Mouse (Mus musculus) hindbrain, postnatal 0 days (tissue): Measurements from ENCODE around the gene Pdlim5. TPM values are rescaled to one million over a fixed set of nuclear protein-coding genes. Genes with fewer than 3 reads are reported as not detected.
A peak's percentile ranks its signal among the peaks of the same experiment; 100 is the strongest.
"Not testable (repeated sequence)": the region's sequence is repeated elsewhere in the genome, so short reads cannot be mapped to it uniquely, and the experiment has no call there.

ENCODE experiments used
- ATAC-seq: fragments of 200-750 bp; cut with Nextera tagmentation; 2 replicates; pipeline ENCODE4 v1.8.0; 2017; ENCODE audit warnings: mild to moderate bottlenecking, moderate TSS enrichment, moderate library complexity
- DNase-seq: peaks from one replicate; pipeline ENCODE4 v3.0.0-alpha.2; 2015; ENCODE audit warnings: low spot score
- H3K27ac ChIP-seq: fragments of 300-500 bp; sonication (generic); 2 replicates; pipeline ENCODE4 v1.5.1; 2014; ENCODE audit warnings: mild to moderate bottlenecking
- H3K27me3 ChIP-seq: fragments of 300-500 bp; sonication (generic); 2 replicates; pipeline ENCODE4 v1.6.1; 2014; ENCODE audit warnings: low read length, mixed read lengths; ENCODE audit not compliant: insufficient read depth
- H3K36me3 ChIP-seq: fragments of 300-500 bp; sonication (generic); 2 replicates; pipeline ENCODE4 v1.6.1; 2014; ENCODE audit warnings: low read length, mixed read lengths; ENCODE audit not compliant: insufficient read depth
- H3K4me1 ChIP-seq: fragments of 300-500 bp; sonication (generic); 2 replicates; pipeline ENCODE4 v1.6.1; 2014; ENCODE audit warnings: antibody characterized with exemption, low read length, mixed read lengths; ENCODE audit not compliant: insufficient read depth
- H3K4me2 ChIP-seq: fragments of 300-500 bp; sonication (generic); 2 replicates; pipeline ENCODE4 v1.6.1; 2014; ENCODE audit warnings: low read depth, mild to moderate bottlenecking, low read length, moderate library complexity, mixed read lengths
- H3K4me3 ChIP-seq: fragments of 300-500 bp; sonication (generic); 2 replicates; pipeline ENCODE4 v1.5.1; 2014; ENCODE audit warnings: low read length
- H3K9ac ChIP-seq: fragments of 300-500 bp; sonication (generic); replicated peaks from 2 replicates; pipeline ENCODE4 v1.6.1; 2014; ENCODE audit warnings: mild to moderate bottlenecking, low read length, moderate library complexity, mixed read lengths
- H3K9me3 ChIP-seq: fragments of 300-500 bp; sonication (generic); 2 replicates; pipeline ENCODE4 v1.6.1; 2016; ENCODE audit warnings: low read length, mixed read lengths
- CTCF ChIP-seq: IDR thresholded peaks from 2 replicates; pipeline ENCODE4 v1.5.1; 2016; ENCODE audit warnings: antibody characterized with exemption, control low read depth, low read depth
- WGBS: fragments of 180-500 bp; shearing (Covaris S2); extraction: QIAGEN DNeasy Blood & Tissue Kit; methylation state at CpG from one replicate; pipeline ENCODE4 v1.1.7; 2014; 5-methylcytosine and 5-hydroxymethylcytosine counted together
- polyA plus RNA-seq: library from polyadenylated mRNA; unstranded; fragments of >200 nt; fragmentation: Nextera tagmentation; extraction: Ambion mirVana; gene quantifications from 2 replicates; pipeline ENCODE4 v1.2.1, GENCODE M21; 2015
- total RNA-seq: library from RNA; depleted of rRNA; stranded (reverse); fragments of >200 nt; gene quantifications from 2 replicates; pipeline ENCODE4 v1.2.3, GENCODE M21; 2014; rRNA removed

Gene Pdlim5
- total and polyA plus RNA-seq, 2 experiments from 2014 or later = 17.0 to 29.7 TPM

DNA sequence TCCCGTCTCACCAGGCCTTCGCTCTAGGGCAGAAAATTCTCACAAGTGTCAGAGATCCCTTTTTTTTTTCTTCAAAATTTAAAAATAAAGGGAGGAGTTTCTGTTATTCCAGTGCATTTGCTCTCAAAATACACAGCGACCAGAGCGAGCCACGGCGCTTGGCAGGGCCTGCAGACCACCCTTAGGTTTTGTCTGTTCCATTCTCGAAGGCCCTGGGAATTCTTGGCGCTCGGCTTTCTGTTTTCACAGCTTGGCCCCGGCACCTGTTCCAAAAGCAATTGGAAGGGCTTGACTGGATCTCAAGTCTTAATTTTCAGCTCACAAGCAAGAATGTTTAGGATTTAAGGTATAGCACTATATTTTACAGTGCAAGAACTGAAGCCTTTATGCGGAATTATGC lies 186.4 kb downstream of the Pdlim5 start:
- DNase-seq (peak; percentile 33), ATAC-seq (no peak)
- Histone ChIP-seq H3K9me3 (no peaks in the 10 kb centered on the region), H3K4me1 (no peaks in the 10 kb centered on the region), H3K27me3 (no peaks in the 10 kb centered on the region), H3K36me3 (no peaks in the 10 kb centered on the region), H3K4me2 (no peak overlapping the region), H3K4me3 (no peak overlapping the region), H3K9ac (no peak overlapping the region), H3K27ac (no peak overlapping the region)
- 50% methylated on average over 11 of the region's 11 CpGs for WGBS
- no peak for TF ChIP-seq CTCF

DNA sequence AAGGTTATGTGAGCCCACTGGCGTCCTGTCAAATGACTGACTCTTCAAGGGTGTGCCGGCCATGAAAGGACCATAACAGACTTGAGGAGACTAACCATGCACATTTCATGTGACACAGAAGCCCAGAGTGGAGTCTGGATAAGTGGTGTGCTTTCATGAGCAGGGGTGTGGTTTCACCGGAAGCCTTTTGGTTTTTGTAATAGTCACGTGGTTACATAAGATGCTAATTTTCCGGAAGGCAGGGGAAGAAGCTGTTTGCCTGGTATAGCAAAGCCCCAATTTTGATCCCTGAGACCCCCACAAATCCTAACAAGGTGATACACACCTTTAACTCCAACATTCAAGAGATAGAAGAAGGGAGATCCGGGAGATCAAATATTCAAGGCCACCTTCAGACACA lies 188.0 kb downstream of the Pdlim5 start:
- no peak overlapping the region for H3K9ac ChIP-seq
- no peaks in the 10 kb centered on the region for H3K36me3 ChIP-seq
- no peak overlapping the region for H3K4me3 ChIP-seq
- ATAC-seq = no peak
- no peak overlapping the region for H3K4me2 ChIP-seq
- H3K27me3 ChIP-seq = no peaks in the 10 kb centered on the region
- TF ChIP-seq CTCF = no peak
- no peak for DNase-seq
- no peaks in the 10 kb centered on the region for H3K4me1 ChIP-seq
- no peak overlapping the region for H3K27ac ChIP-seq
- 94% methylated on average over 6 of the region's 6 CpGs for WGBS
- no peaks in the 10 kb centered on the region for H3K9me3 ChIP-seq

DNA sequence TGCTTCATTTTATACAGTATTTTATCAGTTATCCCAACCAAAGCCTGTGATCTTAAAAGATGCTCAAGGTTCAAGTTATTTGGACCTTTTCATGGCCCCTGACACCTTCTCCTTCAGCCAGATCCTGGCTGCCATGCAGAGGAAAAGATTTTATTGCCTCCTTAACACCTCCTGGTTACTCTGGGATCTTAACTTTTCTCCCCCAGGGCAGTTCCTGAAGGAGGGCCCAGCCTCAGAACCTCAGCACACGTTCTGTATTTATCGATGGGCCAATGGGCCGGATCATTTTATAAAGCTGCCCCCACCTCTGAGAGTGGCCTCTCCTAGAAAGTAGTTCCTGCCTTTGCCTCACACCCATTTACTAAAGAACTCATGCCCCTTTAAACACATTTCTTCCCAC lies 189.2 kb downstream of the Pdlim5 start:
- Histone ChIP-seq H3K4me2 (no peak overlapping the region), H3K9me3 (no peaks in the 10 kb centered on the region), H3K4me1 (no peaks in the 10 kb centered on the region), H3K36me3 (no peaks in the 10 kb centered on the region), H3K27me3 (no peaks in the 10 kb centered on the region), H3K27ac (no peak overlapping the region), H3K4me3 (no peak overlapping the region), H3K9ac (no peak overlapping the region)
- DNase-seq (no peak), ATAC-seq (no peak)
- 91% methylated on average over 3 of the region's 3 CpGs for WGBS
- no peak for TF ChIP-seq CTCF

DNA sequence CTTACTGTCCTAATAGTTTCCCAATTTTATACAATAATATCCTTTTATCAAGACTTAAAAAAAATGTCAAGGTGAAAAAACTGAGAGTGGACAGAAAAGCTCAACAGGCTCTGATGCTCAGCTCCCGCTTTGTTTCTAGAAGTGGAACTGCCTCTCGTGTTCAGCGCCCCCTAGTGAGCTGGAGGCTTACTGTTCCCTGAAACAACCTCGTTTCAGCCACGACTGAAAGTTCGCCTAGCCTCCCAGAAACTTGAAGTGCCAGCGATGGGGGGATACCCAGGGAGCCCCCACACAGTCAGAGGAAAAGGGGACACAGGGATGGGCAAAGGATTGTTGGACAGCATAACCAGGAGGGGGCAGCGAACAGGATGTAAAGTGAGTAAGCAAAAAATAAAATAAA lies 199.4 kb downstream of the Pdlim5 start:
- H3K27me3 ChIP-seq = no peaks in the 10 kb centered on the region
- no peak for TF ChIP-seq CTCF
- H3K9ac ChIP-seq = no peak overlapping the region
- no peak overlapping the region for H3K27ac ChIP-seq
- H3K36me3 ChIP-seq = no peaks in the 10 kb centered on the region
- ATAC-seq (no peak), DNase-seq (no peak)
- no peaks in the 10 kb centered on the region for H3K9me3 ChIP-seq
- 87% methylated on average over 8 of the region's 8 CpGs for WGBS
- no peak overlapping the region for H3K4me2 ChIP-seq
- H3K4me1 ChIP-seq = no peaks in the 10 kb centered on the region
- H3K4me3 ChIP-seq = no peak overlapping the region

DNA sequence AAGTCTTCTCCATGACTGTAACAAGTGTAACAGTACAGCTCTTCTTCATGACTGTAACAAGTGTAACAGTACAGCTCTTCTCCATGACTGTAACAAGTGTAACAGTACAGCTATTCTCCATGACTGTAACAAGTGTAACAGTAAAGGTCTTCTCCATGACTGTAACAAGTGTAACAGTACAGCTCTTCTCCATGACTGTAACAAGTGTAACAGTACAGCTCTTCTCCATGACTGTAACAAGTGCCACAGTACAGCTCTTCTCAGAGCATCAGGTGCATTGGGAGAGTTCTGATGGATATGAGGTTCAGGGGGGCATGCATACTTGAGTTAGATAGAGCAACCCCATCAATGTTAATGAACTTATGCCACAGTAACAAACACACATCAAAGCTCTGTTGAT lies 203.9 kb downstream of the Pdlim5 start:
- not testable (repeated sequence) for H3K27me3 ChIP-seq, H3K9me3 ChIP-seq, H3K27ac ChIP-seq, H3K4me2 ChIP-seq, H3K36me3 ChIP-seq, H3K4me1 ChIP-seq, DNase-seq, ATAC-seq, H3K4me3 ChIP-seq, H3K9ac ChIP-seq

Other genes with a start within 250 kb of the Pdlim5 start
- 9.7 and 13.0 TPM in 2 replicates for gene Bmpr1b, start 226.3 kb downstream of the Pdlim5 start, total RNA-seq
- gene Bmpr1b, start 226.3 kb downstream of the Pdlim5 start, polyA plus RNA-seq = 4.6 and 5.4 TPM in 2 replicates
- 0.37 and 0.97 TPM in 2 replicates for gene Gbp5, start 98.3 kb upstream of the Pdlim5 start, total RNA-seq
- 0.55 and 0.57 TPM in 2 replicates for gene Gbp5, start 98.3 kb upstream of the Pdlim5 start, polyA plus RNA-seq
- 1.9 and 2.8 TPM in 2 replicates for gene Gbp7, start 134.6 kb upstream of the Pdlim5 start, total RNA-seq
- gene Gbp7, start 134.6 kb upstream of the Pdlim5 start, polyA plus RNA-seq = 3.5 and 3.8 TPM in 2 replicates
- 2.6 and 2.7 TPM in 2 replicates for gene Gbp3, start 164.3 kb upstream of the Pdlim5 start, total RNA-seq
- 2.4 and 3.9 TPM in 2 replicates for gene Gbp3, start 164.3 kb upstream of the Pdlim5 start, polyA plus RNA-seq
- 0.31 TPM in 1 of 2 replicates, not detected in the other for gene Gbp2b, start 199.2 kb upstream of the Pdlim5 start, total RNA-seq
- 0.18 and 0.24 TPM in 2 replicates for gene Gbp2b, start 199.2 kb upstream of the Pdlim5 start, polyA plus RNA-seq
- 1.0 and 2.7 TPM in 2 replicates for gene Gbp2, start 224.9 kb upstream of the Pdlim5 start, total RNA-seq
- 1.3 TPM in 2 replicates for gene Gbp2, start 224.9 kb upstream of the Pdlim5 start, polyA plus RNA-seq